Mouse (Mus musculus): ENCODE measurements around the gene Ccdc51.

Gene Ccdc51

GRCm38 (mm10) chr9:109056081-109056690, 26.1 kb upstream of the Ccdc51 start:
- in situ Hi-C loops (cut with MboI; ENCODE audit: unreplicated experiment in 2 of 2) = no loop called here

- in situ Hi-C loops (cut with MboI; ENCODE audit: unreplicated experiment in 2 of 2) = no loop called here
Measured at GRCm38 (mm10) chr9:109056916-109057315, 25.4 kb upstream of the Ccdc51 start.

- in situ Hi-C loops (cut with MboI; ENCODE audit: unreplicated experiment in 2 of 2) = no loop called here
Measured at GRCm38 (mm10) chr9:109057543-109057942, 24.8 kb upstream of the Ccdc51 start.

DNA sequence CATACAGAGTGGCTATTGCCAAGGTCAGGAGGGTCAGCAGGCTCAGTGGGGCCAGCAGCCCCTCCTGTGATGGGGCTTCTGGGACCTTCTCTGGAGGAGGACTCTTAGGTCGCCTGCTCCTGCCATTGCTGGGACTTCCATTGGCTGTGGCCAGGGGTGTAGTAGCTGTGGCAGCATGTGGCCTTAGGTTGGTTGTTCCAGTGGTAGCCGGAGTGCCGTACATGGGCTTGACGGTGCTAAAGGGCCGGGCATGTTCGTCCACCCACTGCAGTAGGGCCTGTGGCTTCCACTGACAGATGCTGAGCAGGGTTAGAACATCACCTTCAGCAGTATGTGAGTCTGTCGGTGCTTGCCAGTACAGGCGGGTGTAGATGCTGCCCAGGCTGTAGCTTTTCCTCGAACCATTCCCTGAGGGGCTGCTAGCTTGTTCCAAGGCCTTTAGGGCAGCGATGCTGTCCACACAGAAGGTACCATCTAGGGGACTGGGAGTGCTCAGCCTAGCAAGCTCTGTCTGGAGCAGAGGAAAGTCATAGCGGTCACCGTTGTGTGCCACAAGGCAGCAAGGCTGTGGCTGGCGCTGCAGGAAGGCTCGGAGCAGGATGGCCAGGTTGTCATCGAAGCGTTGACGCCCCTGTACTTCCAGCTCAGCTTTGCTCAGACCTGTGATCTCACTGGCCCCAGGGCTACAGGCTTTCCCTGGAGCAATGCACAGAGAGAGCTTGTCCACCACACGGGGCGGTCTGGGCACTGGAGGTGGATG, 24.1 kb upstream of the Ccdc51 start:
- in situ Hi-C loops (cut with MboI; ENCODE audit: unreplicated experiment in 2 of 2) = no loop called here

DNA sequence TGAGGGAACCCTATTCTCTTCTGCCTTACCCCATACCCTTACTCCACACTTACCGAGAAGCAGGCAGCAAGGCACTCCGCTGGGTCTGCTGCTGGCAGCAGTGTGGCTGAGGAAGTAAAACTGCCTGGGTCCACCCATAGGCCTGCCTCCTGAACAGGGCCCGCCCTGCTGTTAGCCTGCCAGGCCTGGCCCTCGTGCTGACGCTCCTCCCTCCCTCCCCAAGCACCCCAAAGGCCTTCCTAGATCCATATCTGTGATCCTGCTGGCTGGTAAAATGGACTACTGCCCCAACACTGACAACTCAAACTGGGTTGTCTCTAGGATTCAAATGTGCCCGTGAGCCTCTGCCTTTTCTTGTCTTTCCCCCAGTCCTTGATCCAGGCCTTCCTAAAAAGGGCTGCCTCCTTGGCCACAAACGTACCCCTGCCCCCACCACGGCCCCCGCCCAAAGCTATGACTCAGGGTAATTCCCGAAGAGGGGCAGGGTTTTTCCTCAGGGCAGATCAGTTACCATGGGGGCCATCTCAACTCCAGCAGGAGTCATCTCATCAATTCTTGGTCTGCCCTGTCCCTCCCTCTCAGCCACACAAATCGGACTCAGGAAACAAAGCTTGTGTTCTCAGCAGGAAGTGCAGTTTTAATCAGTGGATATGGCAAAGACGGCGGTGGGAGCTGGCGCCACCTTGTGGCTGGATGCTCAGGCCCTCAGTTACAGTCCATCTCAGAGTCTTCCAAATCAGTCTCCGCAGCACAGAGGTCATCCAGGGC, 23.0 kb upstream of the Ccdc51 start, which contains the start of gene Trex1:
Trex1 (minus strand) TSS at position 599 of the 768 bp plus-strand sequence.
- in situ Hi-C loops (cut with MboI; ENCODE audit: unreplicated experiment in 2 of 2) = no loop called here

GRCm38 (mm10) chr9:109060184-109060897, 22.0 kb upstream of the Ccdc51 start:
- in situ Hi-C loops (cut with MboI; ENCODE audit: unreplicated experiment in 2 of 2) = loop anchor here in 1 of 2 experiments (5.0 kb wide), 1 partner anchor 58 kb away; no protein-coding TSS in a partner anchor

- in situ Hi-C loops (cut with MboI; ENCODE audit: unreplicated experiment in 2 of 2) = loop anchor here in 1 of 2 experiments (5.0 kb wide), 1 partner anchor 59 kb away; no protein-coding TSS in a partner anchor
Measured at GRCm38 (mm10) chr9:109060898-109061295, 21.4 kb upstream of the Ccdc51 start.

- in situ Hi-C loops (cut with MboI; ENCODE audit: unreplicated experiment in 2 of 2) = no loop called here
Measured at GRCm38 (mm10) chr9:109068095-109068735, 14.1 kb upstream of the Ccdc51 start.

DNA sequence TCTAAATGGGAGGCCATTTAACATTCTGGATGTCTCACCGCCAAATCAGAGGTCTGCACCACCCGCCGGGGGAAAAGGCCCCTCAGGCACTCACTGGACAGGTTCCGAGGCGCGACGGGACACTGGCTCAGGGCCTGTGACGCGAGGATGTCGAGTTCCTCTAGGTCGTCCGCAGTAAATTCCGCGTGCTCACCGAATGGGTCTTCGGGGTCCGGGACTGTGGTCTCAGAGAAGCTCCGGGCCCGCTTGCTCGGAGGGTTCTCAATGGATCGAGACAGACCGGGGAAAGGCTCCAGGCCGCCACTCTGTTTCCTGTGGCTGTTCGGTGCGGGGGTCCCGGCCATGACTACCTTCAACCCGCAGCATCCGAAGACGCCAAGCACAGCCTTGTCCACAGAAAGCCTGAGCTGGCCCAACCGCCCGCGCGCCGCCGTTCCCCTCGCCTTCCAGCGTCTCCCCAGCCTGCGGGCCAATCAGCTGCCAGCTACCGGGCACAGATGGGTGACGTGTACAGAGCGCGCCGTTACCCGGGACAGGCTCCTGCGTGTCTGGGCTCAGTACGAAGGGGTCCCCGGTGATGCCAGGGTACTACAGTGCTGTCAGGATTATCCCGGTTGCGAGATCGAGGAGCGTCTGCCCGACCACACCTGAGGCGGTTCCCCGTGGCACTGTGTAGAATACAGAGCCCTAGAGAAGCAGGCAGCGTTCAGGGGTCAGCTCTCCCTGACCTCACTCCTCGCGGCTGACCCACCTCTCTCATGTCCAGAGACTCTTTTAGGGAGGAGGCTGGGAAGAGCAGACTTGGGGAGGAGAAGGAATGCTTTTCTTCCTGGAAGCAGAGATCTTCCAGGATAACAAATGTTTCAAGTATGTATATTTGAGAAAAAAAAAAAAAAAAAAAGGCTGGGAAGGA, 8.4 kb upstream of the Ccdc51 start, which contains the start of gene Atrip:
Atrip (minus strand) TSS at position 464 of the 913 bp plus-strand sequence.
- in situ Hi-C loops (cut with MboI; ENCODE audit: unreplicated experiment in 2 of 2) = no loop called here

DNA sequence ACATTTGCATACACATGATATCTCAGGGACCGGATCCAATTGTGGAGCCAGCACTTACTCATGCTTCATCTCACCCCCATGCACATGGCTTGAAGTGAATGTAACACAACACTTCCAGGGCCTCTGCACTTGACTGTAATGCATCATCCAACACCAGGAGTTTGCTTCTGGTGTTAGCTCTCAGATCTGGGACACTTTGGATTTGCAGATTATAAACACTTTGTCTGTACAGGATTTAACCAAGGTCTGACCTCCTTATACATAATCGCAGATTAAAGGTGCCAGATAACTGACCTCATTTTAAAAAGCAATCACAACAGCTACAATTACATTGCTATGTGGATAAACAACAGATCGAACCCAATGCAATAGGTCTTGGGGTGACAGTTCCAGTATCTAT, 1.8 kb upstream of the Ccdc51 start:
- in situ Hi-C loops (cut with MboI; ENCODE audit: unreplicated experiment in 2 of 2) = loop anchor here in 1 of 2 experiments (25.0 kb wide), 1 partner anchor 1543 kb away; the partner anchor contains the start of genes Cyb561d2, Nprl2, Tmem115 and Zmynd10

- in situ Hi-C loops (cut with MboI; ENCODE audit: unreplicated experiment in 2 of 2) = loop anchor here in 1 of 2 experiments (25.0 kb wide), 1 partner anchor 1544 kb away; the partner anchor contains the start of genes Cyb561d2, Nprl2, Tmem115 and Zmynd10
Measured at GRCm38 (mm10) chr9:109081749-109082123, 557 bp upstream of the Ccdc51 start.

DNA sequence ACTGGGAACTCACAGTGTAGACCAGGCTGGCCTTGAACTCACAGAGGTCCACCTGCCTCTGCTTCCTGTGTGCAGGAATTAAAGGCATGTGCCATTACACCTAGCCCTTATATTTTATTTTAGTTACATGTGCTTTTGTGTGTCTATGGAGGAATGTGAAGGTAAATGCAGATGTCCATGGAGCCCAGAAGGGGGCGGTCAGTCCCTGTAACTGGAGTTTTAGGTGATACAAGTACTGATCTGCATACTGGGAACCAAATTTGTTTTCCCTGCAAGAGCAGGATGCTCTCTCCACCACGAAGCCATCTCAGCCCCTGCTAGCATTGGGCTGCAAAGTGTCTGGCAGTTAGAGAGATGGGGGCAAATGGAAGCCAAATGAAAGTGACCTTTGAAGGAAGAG, 2.6 kb downstream of the Ccdc51 start:
- in situ Hi-C loops (cut with MboI; ENCODE audit: unreplicated experiment in 2 of 2) = loop anchor here in 1 of 2 experiments (25.0 kb wide), 1 partner anchor 1548 kb away; the partner anchor contains the start of genes Cyb561d2, Nprl2, Tmem115 and Zmynd10

DNA sequence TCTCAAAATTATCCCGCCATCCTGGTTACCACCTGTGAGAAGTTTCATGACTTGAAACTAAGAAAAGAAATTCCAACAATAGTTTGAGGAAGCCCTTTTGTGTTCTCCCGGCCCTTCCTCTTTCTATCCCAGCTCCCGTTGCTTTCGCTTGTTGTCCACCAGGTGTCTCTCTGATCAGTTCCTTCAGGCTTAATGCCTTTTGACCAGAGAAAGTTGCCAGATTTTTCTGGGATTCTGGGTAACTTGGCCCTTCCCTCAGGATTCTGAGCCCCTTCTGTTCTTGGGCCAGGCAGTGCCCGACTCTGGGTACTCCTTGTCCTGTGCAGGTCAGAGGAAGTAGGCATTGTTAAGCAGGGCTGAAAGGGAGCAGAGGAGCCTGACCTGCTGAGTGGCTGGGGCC, 5.7 kb downstream of the Ccdc51 start:
- in situ Hi-C loops (cut with MboI; ENCODE audit: unreplicated experiment in 2 of 2) = loop anchor here in 1 of 2 experiments (25.0 kb wide), 1 partner anchor 1551 kb away; the partner anchor contains the start of genes Cyb561d2, Nprl2, Tmem115 and Zmynd10

DNA sequence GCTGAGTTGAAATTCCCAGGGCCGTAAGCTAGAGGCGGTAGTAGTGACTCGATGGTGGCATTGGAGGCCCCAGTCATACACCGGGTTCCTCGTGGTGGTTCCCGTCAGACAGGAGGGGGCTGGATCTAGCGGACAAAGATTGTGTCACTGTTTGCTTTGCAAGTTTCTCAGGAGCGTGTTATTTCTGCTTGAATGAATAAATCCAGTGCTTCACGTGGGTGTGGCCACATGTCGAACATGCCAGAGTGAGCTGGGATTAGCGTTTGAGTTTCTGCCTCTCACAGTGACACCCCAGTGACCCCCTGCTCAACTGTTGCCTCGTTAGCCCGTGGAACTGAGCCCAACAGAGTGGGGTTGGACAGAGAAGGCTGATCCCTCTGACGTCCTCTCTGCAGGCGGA, 8.2 kb downstream of the Ccdc51 start:
- in situ Hi-C loops (cut with MboI; ENCODE audit: unreplicated experiment in 2 of 2) = loop anchor here in 1 of 2 experiments (25.0 kb wide), 1 partner anchor 1553 kb away; the partner anchor contains the start of genes Cyb561d2, Nprl2, Tmem115 and Zmynd10

GRCm38 (mm10) chr9:109091802-109092201, 9.5 kb downstream of the Ccdc51 start:
- in situ Hi-C loops (cut with MboI; ENCODE audit: unreplicated experiment in 2 of 2) = loop anchor here in 1 of 2 experiments (25.0 kb wide), 1 partner anchor 1555 kb away; the partner anchor contains the start of genes Cyb561d2, Nprl2, Tmem115 and Zmynd10

DNA sequence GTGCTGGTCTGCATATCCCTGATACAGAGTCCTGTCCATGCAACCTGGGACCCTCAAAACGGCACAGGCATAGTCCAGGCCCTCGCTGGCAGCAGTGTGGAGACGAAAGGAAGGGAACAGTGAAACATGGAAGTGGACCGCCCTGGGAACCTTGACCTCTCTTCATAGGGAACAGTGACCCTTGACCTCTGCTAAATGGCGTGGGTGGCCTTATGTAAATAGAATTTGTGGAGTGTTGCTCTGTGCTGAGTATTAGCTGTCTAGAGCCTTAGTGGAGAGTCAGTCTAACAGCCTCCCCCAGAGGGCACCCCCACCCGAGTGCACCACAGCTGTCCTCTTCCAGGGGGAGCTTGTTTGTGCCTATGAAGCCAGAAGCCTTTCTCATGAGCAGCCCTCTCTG, 10.5 kb downstream of the Ccdc51 start:
- in situ Hi-C loops (cut with MboI; ENCODE audit: unreplicated experiment in 2 of 2) = loop anchor here in 1 of 2 experiments (25.0 kb wide), 1 partner anchor 1555 kb away; the partner anchor contains the start of genes Cyb561d2, Nprl2, Tmem115 and Zmynd10

DNA sequence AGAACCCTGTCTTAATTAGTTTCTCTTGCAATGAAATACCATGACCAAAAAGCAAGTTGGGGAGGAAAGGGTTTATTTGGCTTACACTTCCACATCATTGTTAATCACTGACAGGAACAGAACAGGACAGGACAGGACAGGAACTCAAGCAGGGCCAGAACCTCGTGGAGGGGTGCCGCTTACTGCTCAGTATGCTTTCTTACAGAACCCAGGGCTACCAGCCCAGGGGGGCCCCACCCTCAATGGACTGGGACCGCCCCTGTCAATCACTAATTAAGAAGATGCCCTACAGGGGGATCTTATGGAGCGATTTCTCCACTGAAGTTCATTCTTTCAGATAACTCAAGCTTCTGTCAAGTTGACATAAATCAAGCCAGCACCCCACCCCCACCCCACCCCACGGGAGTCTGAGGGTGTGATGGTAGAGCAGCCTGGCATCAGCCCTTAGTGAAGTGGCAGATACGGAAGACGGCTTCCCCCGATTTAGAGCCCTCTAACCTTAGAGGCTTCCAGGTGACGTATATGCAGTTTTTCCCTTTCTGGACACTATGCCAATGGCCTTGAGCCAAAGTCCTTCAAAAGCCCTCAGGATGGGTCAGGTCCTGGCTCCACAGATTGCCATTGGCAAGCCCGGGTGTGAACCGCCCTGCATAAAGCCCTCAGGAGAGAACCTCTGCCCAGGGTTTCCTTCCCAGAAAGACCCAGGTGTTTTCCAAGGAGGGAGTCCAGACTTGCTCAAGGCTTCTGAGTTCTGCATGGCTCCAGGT, 11.7 kb downstream of the Ccdc51 start:
- in situ Hi-C loops (cut with MboI; ENCODE audit: unreplicated experiment in 2 of 2) = loop anchor here in 1 of 2 experiments (25.0 kb wide), 1 partner anchor 1557 kb away; the partner anchor contains the start of genes Cyb561d2, Nprl2, Tmem115 and Zmynd10

Data from v-Abl transformed pro-B cells (cell line).